Mouse (Mus musculus) thymus, adult 2 months (tissue): ENCODE data around the gene Stk11. TPM values are rescaled to one million over a fixed set of nuclear protein-coding genes. Genes with fewer than 3 reads are reported as not detected.

Experiments
- DNase-seq: peaks from one replicate; pipeline ENCODE4 v3.0.0; 2021
- H3K27ac ChIP-seq: fragments of 200-500 bp; 2 replicates; pipeline ENCODE4 v1.5.1; 2012; ENCODE audit warnings: low read length, control low read depth; ENCODE audit not compliant: control insufficient read depth, insufficient read depth
- H3K27me3 ChIP-seq: fragments of 200-500 bp; 2 replicates; pipeline ENCODE4 v1.6.1; 2012; ENCODE audit warnings: mild to moderate bottlenecking, low read length, moderate library complexity, mixed read lengths; ENCODE audit not compliant: control insufficient read depth, insufficient read depth
- H3K36me3 ChIP-seq: fragments of 200-500 bp; 2 replicates; pipeline ENCODE4 v1.6.1; 2012; ENCODE audit warnings: mild to moderate bottlenecking, low read length, moderate library complexity; ENCODE audit not compliant: control insufficient read depth, insufficient read depth
- H3K4me1 ChIP-seq: fragments of 200-500 bp; replicated peaks from 2 replicates; pipeline ENCODE4 v1.6.1; 2012; ENCODE audit warnings: low read length; ENCODE audit not compliant: control insufficient read depth, insufficient read depth
- H3K4me3 ChIP-seq: fragments of 200-500 bp; 2 replicates; pipeline ENCODE4 v1.5.1; 2012; ENCODE audit warnings: mild to moderate bottlenecking, low read length, control low read depth, moderate library complexity; ENCODE audit not compliant: control insufficient read depth, insufficient read depth
- CTCF ChIP-seq: fragments of 200-500 bp; IDR thresholded peaks from 2 replicates; pipeline ENCODE4 v1.5.1; 2012; ENCODE audit warnings: mild to moderate bottlenecking, control low read depth, low read length, moderate library complexity, borderline replicate concordance; ENCODE audit not compliant: control insufficient read depth, poor library complexity, insufficient read depth; ENCODE audit errors: extremely low read depth
- POLR2A ChIP-seq: fragments of 200-500 bp; IDR thresholded peaks from 2 replicates; pipeline ENCODE4 v1.6.1; 2012; ENCODE audit warnings: mild to moderate bottlenecking, low read length, control low read depth, moderate library complexity; ENCODE audit not compliant: control insufficient read depth, poor library complexity, insufficient read depth; ENCODE audit errors: extremely low read depth
- WGBS: fragments of 180-500 bp; shearing (Covaris S2); methylation state at CpG from one replicate; pipeline ENCODE4 v1.1.7; 2018; 5-methylcytosine and 5-hydroxymethylcytosine counted together
- polyA plus RNA-seq: library from polyadenylated mRNA; depleted of rRNA; stranded (reverse); fragments of >200 nt; gene quantifications from 2 replicates; pipeline ENCODE4 v1.2.3, GENCODE M21; 2012

The Stk11 gene
- polyA plus RNA-seq, 1 experiment: 270 TPM

- 98% methylated on average over 7 of the region's 7 CpGs for WGBS
- peaks cover 24% of the 10 kb centered on the region; the same call in 1 of the 2 replicates for H3K36me3 ChIP-seq
- no peak overlapping the region for H3K4me3 ChIP-seq
- no peak overlapping the region for H3K27ac ChIP-seq
- TF ChIP-seq CTCF: no peak
- TF ChIP-seq POLR2A: no peak
- no peak for DNase-seq
- peaks cover 22% of the 10 kb centered on the region for H3K4me1 ChIP-seq
- H3K27me3 ChIP-seq: no peaks in the 10 kb centered on the region
Measured at GRCm38 (mm10) chr10:80169651-80170050, 54.0 kb downstream of the Stk11 start.

- DNase-seq: no peak
- TF ChIP-seq POLR2A (no peak), CTCF (no peak)
- 98% methylated on average over 16 of the region's 16 CpGs for WGBS
- H3K36me3 ChIP-seq: peaks cover 24% of the 10 kb centered on the region; the same call in 1 of the 2 replicates
- H3K27ac ChIP-seq: no peak overlapping the region
- peaks cover 19% of the 10 kb centered on the region for H3K4me1 ChIP-seq
- H3K4me3 ChIP-seq: no peak overlapping the region
- H3K27me3 ChIP-seq: no peaks in the 10 kb centered on the region
Measured at GRCm38 (mm10) chr10:80170052-80170451, 54.4 kb downstream of the Stk11 start.

- TF ChIP-seq CTCF: no peak
- no peak for TF ChIP-seq POLR2A
- Histone ChIP-seq H3K4me1 (peaks cover 13% of the 10 kb centered on the region), H3K27me3 (no peaks in the 10 kb centered on the region), H3K27ac (no peak overlapping the region), H3K4me3 (no peak overlapping the region), H3K36me3 (peaks cover 24% of the 10 kb centered on the region; the same call in 1 of the 2 replicates)
- no peak for DNase-seq
- WGBS: 96% methylated on average over 19 of the region's 19 CpGs
Measured at GRCm38 (mm10) chr10:80170601-80171021, 55.0 kb downstream of the Stk11 start.

- DNase-seq: no peak
- 88% methylated on average over 15 of the region's 15 CpGs for WGBS
- peaks cover 24% of the 10 kb centered on the region; the same call in 1 of the 2 replicates for H3K36me3 ChIP-seq
- no peaks in the 10 kb centered on the region for H3K27me3 ChIP-seq
- no peak overlapping the region for H3K27ac ChIP-seq
- no peak overlapping the region for H3K4me3 ChIP-seq
- TF ChIP-seq POLR2A: no peak
- no peak for TF ChIP-seq CTCF
- peaks cover 10% of the 10 kb centered on the region for H3K4me1 ChIP-seq
Measured at GRCm38 (mm10) chr10:80171252-80171651, 55.6 kb downstream of the Stk11 start.

- no peak for DNase-seq
- Histone ChIP-seq H3K27me3 (no peaks in the 10 kb centered on the region), H3K27ac (no peak overlapping the region), H3K4me3 (peak overlapping the region; percentile 94; the same call in 1 of the 2 replicates), H3K36me3 (peaks cover 24% of the 10 kb centered on the region; the same call in 1 of the 2 replicates), H3K4me1 (peaks cover 10% of the 10 kb centered on the region)
- 96% methylated on average over 45 of the region's 45 CpGs for WGBS
- TF ChIP-seq CTCF (no peak), POLR2A (no peak)
Measured at GRCm38 (mm10) chr10:80171760-80172526, 56.3 kb downstream of the Stk11 start.

- H3K4me3 ChIP-seq: peak within 1 kb of the TSS; percentile 94
- 8% methylated on average over 35 of the region's 35 CpGs for WGBS
- no peak for TF ChIP-seq CTCF
- TF ChIP-seq POLR2A: peak; percentile 28; the same call in 1 of the 2 replicates
- H3K27ac ChIP-seq: peak within 1 kb of the TSS; percentile 60
- H3K27me3 ChIP-seq: no peaks in the 10 kb centered on the region
- H3K36me3 ChIP-seq: peaks cover 24% of the 10 kb centered on the region; the same call in 1 of the 2 replicates
- peak; percentile 85 for DNase-seq
- peaks cover 10% of the 10 kb centered on the region for H3K4me1 ChIP-seq
Measured at GRCm38 (mm10) chr10:80172527-80173292, 57.1 kb downstream of the Stk11 start, which contains the start of gene 1600002K03Rik. Gene 1600002K03Rik (plus strand): TSS chr10:80172944.
